Mouse (Mus musculus): ENCODE measurements around the gene Ncor1.

DNA sequence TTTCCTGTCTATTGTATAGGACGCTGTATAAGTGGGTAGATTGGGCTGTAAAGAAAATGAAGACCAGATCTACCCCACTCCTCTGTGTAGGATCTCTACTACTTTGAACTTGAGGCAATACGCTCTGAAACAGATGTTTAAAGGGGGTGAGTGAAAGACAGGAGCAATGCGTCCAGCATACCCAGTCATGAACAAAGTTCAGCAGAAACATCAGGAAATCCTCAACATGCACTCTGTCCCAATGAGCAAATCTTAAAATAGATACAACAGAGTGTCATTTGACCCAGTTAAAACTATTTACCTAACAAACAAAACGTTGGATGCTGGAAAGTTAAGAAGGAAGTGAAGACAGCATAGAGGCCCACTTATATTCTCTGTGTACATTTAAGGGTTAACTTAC lies 106.4 kb downstream of the Ncor1 start:
- TF ChIP-seq CTCF (conservative IDR thresholded peaks at IDR 0.05; ENCODE audit: insufficient read depth, insufficient read length, low read depth, low read length): no peak
- TF ChIP-seq POLR2A (IDR thresholded peaks at IDR 0.05; ENCODE audit: low read depth, low read length): no peak

Measured in kidney, adult 2 months (tissue).